Mouse (Mus musculus) megakaryocyte, embryonic 14.5 days (primary cell): ENCODE results near the gene Fnd3c2.

Experiments used
- FLI1 ChIP-seq: IDR thresholded peaks from 2 replicates; pipeline ENCODE4 v1.6.1; 2012; ENCODE audit warnings: low read length, inconsistent platforms, mixed read lengths
- GATA1 ChIP-seq: IDR thresholded peaks from 3 replicates; pipeline ENCODE4 v1.6.1; 2012; ENCODE audit warnings: mixed read lengths, low read length, inconsistent platforms, borderline replicate concordance

GRCm38 (mm10) chrX:106221058-106221457 is 34.1 kb downstream of the Fnd3c2 start, which contains the start of gene Taf9b:
- TF ChIP-seq GATA1 (no peak), FLI1 (no peak)
